11 mouse cellular contexts compared by ENCODE assay signal in genomic region chr13:48594605-48595004, GRCm38 (mm10). TPM values are rescaled to one million over a fixed set of nuclear protein-coding genes. Genes with fewer than 3 reads are reported as not detected.
A peak's percentile ranks its signal among the peaks of the same experiment; 100 is the strongest.
DNase-seq lines count a peak whose midpoint lies in the region; ATAC-seq and TF ChIP-seq lines count a peak whose summit lies in the region.
"Had no signal": no experiment of that assay in that cellular context is flagged by ENCODE, and none has a peak within 500 bp of the region (broad histone marks: within the 10 kb centered on the region; RNA-seq: fewer than 3 reads in every experiment).

No protein-coding gene starts in this region.

- H3K9me3 ChIP-seq in forebrain, embryonic 11.5 days (ENCODE audit: control insufficient read depth, low read length) = no peaks in the 10 kb centered on the region
- H3K9me3 ChIP-seq in hindbrain, embryonic 14.5 days (ENCODE audit: control insufficient read depth, low read length) = no peaks in the 10 kb centered on the region
- no peaks in the 10 kb centered on the region for H3K9me3 ChIP-seq in midbrain, embryonic 15.5 days
- H3K9me3 ChIP-seq in intestine, embryonic 15.5 days = no peaks in the 10 kb centered on the region

- peak overlapping the region; percentile 25; the same call in 1 of the 2 replicates for H3K27ac ChIP-seq in cortical plate, adult 2 months (ENCODE audit: insufficient read depth, low read length)
- peak overlapping the region; percentile 72 for H3K27ac ChIP-seq in forebrain, embryonic 11.5 days (ENCODE audit: low read depth, low read length)
- peak overlapping the region; percentile 65 for H3K27ac ChIP-seq in hindbrain, embryonic 14.5 days
- H3K27ac ChIP-seq in midbrain, embryonic 15.5 days = peak overlapping the region; percentile 53
- no peak overlapping the region for H3K27ac ChIP-seq in intestine, embryonic 15.5 days
- H3K27ac ChIP-seq: liver, embryonic 14.5 days had no signal

- peak; percentile 55; the same call in 1 of the 2 replicates for ATAC-seq in forebrain, embryonic 11.5 days (replicated peaks; ENCODE audit: low FRiP score)
- peak; percentile 80 for ATAC-seq in hindbrain, embryonic 14.5 days (ENCODE audit: low FRiP score)
- ATAC-seq in midbrain, embryonic 15.5 days (replicated peaks) = peak; percentile 65
- no peak for ATAC-seq in intestine, embryonic 15.5 days

- peak overlapping the region; percentile 18; the same call in 1 of the 2 replicates for H3K4me2 ChIP-seq in forebrain, embryonic 11.5 days (ENCODE audit: low read depth, low read length, severe bottlenecking)
- H3K4me2 ChIP-seq in hindbrain, embryonic 14.5 days (replicated peaks) = 0 out of 2 replicates have a peak overlapping the region, but pooled peaks have one; percentile 4
- H3K4me2 ChIP-seq in midbrain, embryonic 15.5 days = no peak overlapping the region
- no peak overlapping the region for H3K4me2 ChIP-seq in intestine, embryonic 15.5 days (replicated peaks)

- H3K4me3 ChIP-seq in cortical plate, adult 2 months (ENCODE audit: insufficient read depth, low read length) = no peak overlapping the region
- no peak overlapping the region for H3K4me3 ChIP-seq in forebrain, embryonic 11.5 days (ENCODE audit: low read depth, low read length)
- no peak overlapping the region for H3K4me3 ChIP-seq in hindbrain, embryonic 14.5 days (replicated peaks; ENCODE audit: low read length)
- H3K4me3 ChIP-seq in midbrain, embryonic 15.5 days = no peak overlapping the region
- no peak overlapping the region for H3K4me3 ChIP-seq in intestine, embryonic 15.5 days (replicated peaks)

- peak overlapping the region; percentile 47; the same call in 1 of the 2 replicates for H3K9ac ChIP-seq in forebrain, embryonic 11.5 days (ENCODE audit: low read length)
- H3K9ac ChIP-seq in hindbrain, embryonic 14.5 days = peak overlapping the region; percentile 30; the same call in 1 of the 2 replicates
- no peak overlapping the region; the same call in 1 of the 2 replicates for H3K9ac ChIP-seq in midbrain, embryonic 15.5 days
- H3K9ac ChIP-seq in intestine, embryonic 15.5 days = no peak overlapping the region
- H3K9ac ChIP-seq: liver, embryonic 14.5 days had no signal

- no peaks in the 10 kb centered on the region for H3K27me3 ChIP-seq in forebrain, embryonic 11.5 days (ENCODE audit: control insufficient read depth, insufficient read depth, low read length)
- H3K27me3 ChIP-seq in hindbrain, embryonic 14.5 days (ENCODE audit: control insufficient read depth, insufficient read depth, low read length) = no peaks in the 10 kb centered on the region
- no peaks in the 10 kb centered on the region for H3K27me3 ChIP-seq in midbrain, embryonic 15.5 days (replicated peaks)
- no peaks in the 10 kb centered on the region for H3K27me3 ChIP-seq in intestine, embryonic 15.5 days (replicated peaks)

- 54% methylated on average over 7 of the region's 7 CpGs for WGBS in forebrain, embryonic 11.5 days
- 19% methylated on average over 7 of the region's 7 CpGs for WGBS in hindbrain, embryonic 14.5 days
- WGBS in midbrain, embryonic 15.5 days = 30% methylated on average over 7 of the region's 7 CpGs
- whole genome bisulfite sequencing in intestine, embryonic 15.5 days = 71% methylated on average over 7 of the region's 7 CpGs

- H3K36me3 ChIP-seq in forebrain, embryonic 11.5 days (ENCODE audit: control insufficient read depth, insufficient read depth, low read length) = no peaks in the 10 kb centered on the region
- peaks cover 39% of the 10 kb centered on the region for H3K36me3 ChIP-seq in hindbrain, embryonic 14.5 days (replicated peaks; ENCODE audit: control insufficient read depth, insufficient read depth)
- H3K36me3 ChIP-seq in midbrain, embryonic 15.5 days (replicated peaks) = 0 out of 2 replicates have a peak, but pooled peaks cover 9% of the 10 kb centered on the region
- H3K36me3 ChIP-seq in intestine, embryonic 15.5 days = no peaks in the 10 kb centered on the region

- peak; percentile 28; the same call in 1 of the 2 replicates for TF ChIP-seq POLR2A in cortical plate, adult 2 months (IDR thresholded peaks at IDR 0.05; ENCODE audit: extremely low read depth, insufficient read depth, low read length)

- TF ChIP-seq CTCF in cortical plate, adult 2 months (IDR thresholded peaks at IDR 0.05; ENCODE audit: extremely low read depth, insufficient read depth, low read length) = no peak

- no peak for DNase-seq in forebrain, embryonic 11.5 days (ENCODE audit: low spot score)
- DNase-seq in hindbrain, embryonic 14.5 days (ENCODE audit: low spot score) = peak; percentile 28
- DNase-seq in urinary bladder, postnatal 10 days (ENCODE audit: low spot score) = no peak
- no peak for DNase-seq in lung, postnatal 4 days
- DNase-seq in thymus, postnatal 10 days (ENCODE audit: low spot score in 2 of 2) = no peak
- DNase-seq: adrenal gland, adult 2 months; cerebellum, postnatal 36 days had no signal

- peaks cover 5% of the 10 kb centered on the region for H3K4me1 ChIP-seq in cortical plate, adult 2 months (ENCODE audit: control insufficient read depth, insufficient read depth, low read length)
- H3K4me1 ChIP-seq in forebrain, embryonic 11.5 days (replicated peaks; ENCODE audit: control insufficient read depth, insufficient read depth, low read length) = peaks cover 13% of the 10 kb centered on the region; the same call in 1 of the 2 replicates
- peaks cover 23% of the 10 kb centered on the region for H3K4me1 ChIP-seq in hindbrain, embryonic 14.5 days (replicated peaks; ENCODE audit: control insufficient read depth, insufficient read depth, low read length)
- H3K4me1 ChIP-seq in midbrain, embryonic 15.5 days = peaks cover 33% of the 10 kb centered on the region
- H3K4me1 ChIP-seq in intestine, embryonic 15.5 days (replicated peaks) = no peaks in the 10 kb centered on the region; the same call in 1 of the 2 replicates

RNA-seq across cellular contexts. Expression of gene Ptpdc1, which starts 30.9 kb away (rescaled TPM):
- 15.4 and 16.6 TPM in 2 replicates for polyA plus RNA-seq in cortical plate, adult 2 months (2012; rRNA removed)
- 16.1 and 18.0 TPM in 2 replicates for polyA plus RNA-seq in forebrain, embryonic 11.5 days (2014; fragmentation: Nextera tagmentation; extraction: Ambion mirVana)
- polyA plus RNA-seq in hindbrain, embryonic 14.5 days (2014; fragmentation: Nextera tagmentation; extraction: Ambion mirVana) = 21.6 and 21.7 TPM in 2 replicates
- 16.1 and 18.6 TPM in 2 replicates for polyA plus RNA-seq in midbrain, embryonic 15.5 days (2015; fragmentation: Nextera tagmentation; extraction: Ambion mirVana)
- 5.5 and 6.9 TPM in 2 replicates for polyA plus RNA-seq in intestine, embryonic 15.5 days (2015; fragmentation: Nextera tagmentation; extraction: Ambion mirVana)

Comparison
In these comparisons a context has a peak if more than half of its experiments do, and no peak if none do; other contexts are left out.
1. H3K4me2 ChIP-seq: peak in forebrain, embryonic 11.5 days (single experiment) and hindbrain, embryonic 14.5 days (single experiment); none in midbrain, embryonic 15.5 days (single experiment) and intestine, embryonic 15.5 days (single experiment).
2. H3K9ac ChIP-seq: peak in forebrain, embryonic 11.5 days (single experiment) and hindbrain, embryonic 14.5 days (single experiment); none in midbrain, embryonic 15.5 days (single experiment) and intestine, embryonic 15.5 days (single experiment).